Mouse (Mus musculus) spleen, postnatal 36 days (tissue): ENCODE results near the gene Btrc.

Source experiments
- DNase-seq, 2 experiments: peaks; one replicate each; pipeline ENCODE4 v3.0.0; 2022; ENCODE audit warnings: low spot score in 2 of 2, mixed read lengths in 1 of 2

Gene Btrc

DNA sequence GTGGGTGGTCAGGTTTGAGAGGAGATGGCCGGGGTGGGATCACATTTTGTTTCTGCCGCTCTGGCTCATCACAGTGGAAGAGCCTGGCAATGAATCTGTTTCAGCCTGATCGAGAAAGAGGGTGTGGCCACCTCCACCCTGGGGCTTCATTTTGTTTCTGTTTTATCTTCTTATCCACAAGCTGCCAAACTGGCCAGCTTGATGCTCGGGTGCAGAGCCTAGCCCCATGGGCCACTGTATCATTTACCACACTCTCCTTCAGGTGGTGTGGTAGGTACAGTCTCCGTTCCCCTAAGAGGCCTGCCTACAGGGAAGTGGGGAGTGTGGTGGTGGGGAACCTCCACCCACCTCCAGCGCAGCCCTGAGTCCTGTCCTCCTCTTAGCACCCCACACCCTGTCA lies 209.5 kb downstream of the Btrc start:
- DNase-seq = no peak

GRCm38 (mm10) chr19:45573861-45574267 lies 210.3 kb downstream of the Btrc start:
- peak; percentile 69 to 77 for DNase-seq

- DNase-seq = no peak
These were observed 210.9 kb downstream of the Btrc start for GRCm38 (mm10) chr19:45574339-45574898.

- peak; percentile 65 to 67 for DNase-seq
These were observed 211.6 kb downstream of the Btrc start for GRCm38 (mm10) chr19:45574941-45575631.

- DNase-seq = peak in 1 of 2 experiments; percentile 44
These were observed 212.1 kb downstream of the Btrc start for GRCm38 (mm10) chr19:45575632-45576001.

GRCm38 (mm10) chr19:45577141-45577750 lies 213.7 kb downstream of the Btrc start:
- DNase-seq = peak in 1 of 2 experiments; percentile 28

DNA sequence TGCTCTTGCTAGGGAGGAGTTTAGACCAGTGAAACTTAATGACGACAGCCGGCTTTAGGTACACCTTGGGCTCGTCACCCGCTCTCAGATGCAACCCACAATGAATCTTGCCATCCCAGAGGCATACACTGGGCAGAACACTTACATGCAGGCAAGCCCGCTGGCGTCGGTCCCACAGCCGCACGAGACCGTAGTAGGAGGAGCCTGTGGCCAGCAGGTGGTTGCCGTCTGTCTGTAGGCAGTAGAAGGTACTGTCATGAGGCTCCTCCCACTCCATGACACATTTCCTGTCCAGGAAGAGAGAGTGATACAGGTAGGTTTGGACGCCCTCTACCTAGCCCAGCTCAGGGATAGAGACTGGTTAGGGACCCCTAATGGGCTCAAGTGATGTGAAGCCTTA lies 215.4 kb downstream of the Btrc start:
- no peak for DNase-seq

- no peak for DNase-seq
These were observed 215.9 kb downstream of the Btrc start for GRCm38 (mm10) chr19:45579416-45579815.
